Mouse (Mus musculus) macrophage (primary cell): Measurements from ENCODE around the gene Phf12. TPM values are rescaled to one million over a fixed set of nuclear protein-coding genes. Genes with fewer than 3 reads are reported as not detected.

Experiments used
- H3K27ac ChIP-seq: fragments of 350-480 bp; formaldehyde crosslinking; 2 replicates; pipeline ENCODE4 v1.9.0; 2021
- H3K36me3 ChIP-seq: fragments of 350-480 bp; formaldehyde crosslinking; 2 replicates; pipeline ENCODE4 v1.9.0; 2021; ENCODE audit errors: inconsistent target
- H3K4me3 ChIP-seq: fragments of 350-480 bp; formaldehyde crosslinking; 2 replicates; pipeline ENCODE4 v1.9.0; 2021; ENCODE audit errors: inconsistent target
- H3K79me2 ChIP-seq: fragments of 350-480 bp; formaldehyde crosslinking; 2 replicates; pipeline ENCODE4 v1.9.0; 2021; ENCODE audit errors: inconsistent target
- WGBS: methylation state at CpG from one replicate; pipeline ENCODE4 v1.1.7; 2026; ENCODE audit warnings: inconsistent platforms; ENCODE audit not compliant: missing documents; 5-methylcytosine and 5-hydroxymethylcytosine counted together
- polyA plus RNA-seq: library from polyadenylated mRNA; stranded (reverse); fragments of 250-400 nt; gene quantifications from 3 replicates; pipeline ENCODE4 v1.2.4, GENCODE M21; 2018; ENCODE audit warnings: inconsistent platforms

Gene Phf12
- polyA plus RNA-seq, 1 experiment from 2014 or later: 26.4 TPM

DNA sequence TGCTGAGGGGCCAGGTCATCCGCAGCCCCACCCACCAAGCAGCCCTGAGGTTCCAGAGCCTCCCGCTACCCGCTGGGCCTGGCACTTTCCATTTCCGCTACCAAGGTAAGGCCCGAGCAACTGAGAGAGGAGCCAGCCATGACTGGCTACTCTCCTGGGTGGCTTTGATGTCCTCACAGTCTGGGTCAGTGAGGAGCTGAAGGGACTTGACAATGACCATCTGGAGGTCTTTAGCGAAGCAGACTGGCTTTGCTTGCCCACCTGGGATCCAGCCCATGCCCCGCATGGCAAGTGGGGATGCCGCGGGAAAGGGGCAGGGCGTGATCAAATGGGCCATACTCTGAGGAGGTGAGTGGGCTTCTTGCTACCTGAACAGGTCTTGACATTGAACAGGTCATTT lies 19.6 kb upstream of the Phf12 start:
- no peaks in the 10 kb centered on the region for H3K79me2 ChIP-seq
- H3K36me3 ChIP-seq: no peaks in the 10 kb centered on the region
- H3K4me3 ChIP-seq: no peak overlapping the region
- H3K27ac ChIP-seq: no peak overlapping the region
- WGBS: 96% methylated on average over 10 of the region's 10 CpGs

DNA sequence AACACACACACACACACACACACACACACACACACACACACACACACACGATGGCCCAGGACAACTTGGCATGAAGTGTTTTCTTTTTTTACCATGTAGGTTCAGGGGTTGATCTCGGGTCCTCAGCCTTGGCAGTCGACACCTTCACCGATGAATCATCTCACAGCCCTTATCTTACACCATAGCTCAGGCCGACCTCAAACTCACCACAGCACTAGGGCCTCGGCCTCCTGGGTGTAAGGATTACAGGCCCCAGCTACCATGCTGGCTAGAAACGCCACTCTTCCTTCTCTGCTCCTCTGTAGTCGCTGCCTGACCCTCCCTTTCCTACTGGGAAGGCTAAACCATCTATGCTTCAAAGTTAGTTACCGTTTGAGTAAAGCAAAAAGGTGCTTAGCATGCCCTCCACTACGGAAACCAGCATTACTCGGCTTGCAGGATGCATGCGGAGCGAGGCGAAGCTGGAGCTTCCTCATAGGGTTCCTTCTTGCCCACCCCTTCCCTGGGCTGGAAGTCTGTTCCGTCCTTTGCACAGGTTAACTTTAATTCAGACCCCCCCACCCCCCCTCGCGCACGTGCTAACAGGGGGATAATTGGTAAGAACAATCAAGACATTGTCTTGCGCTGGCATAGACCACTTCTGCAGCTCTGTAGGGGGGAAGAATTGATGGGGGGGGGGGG lies 18.0 kb upstream of the Phf12 start:
- Histone ChIP-seq H3K79me2 (no peaks in the 10 kb centered on the region), H3K4me3 (no peak overlapping the region), H3K27ac (no peak overlapping the region), H3K36me3 (no peaks in the 10 kb centered on the region)
- 42% methylated on average over 19 of the region's 19 CpGs for whole genome bisulfite sequencing

DNA sequence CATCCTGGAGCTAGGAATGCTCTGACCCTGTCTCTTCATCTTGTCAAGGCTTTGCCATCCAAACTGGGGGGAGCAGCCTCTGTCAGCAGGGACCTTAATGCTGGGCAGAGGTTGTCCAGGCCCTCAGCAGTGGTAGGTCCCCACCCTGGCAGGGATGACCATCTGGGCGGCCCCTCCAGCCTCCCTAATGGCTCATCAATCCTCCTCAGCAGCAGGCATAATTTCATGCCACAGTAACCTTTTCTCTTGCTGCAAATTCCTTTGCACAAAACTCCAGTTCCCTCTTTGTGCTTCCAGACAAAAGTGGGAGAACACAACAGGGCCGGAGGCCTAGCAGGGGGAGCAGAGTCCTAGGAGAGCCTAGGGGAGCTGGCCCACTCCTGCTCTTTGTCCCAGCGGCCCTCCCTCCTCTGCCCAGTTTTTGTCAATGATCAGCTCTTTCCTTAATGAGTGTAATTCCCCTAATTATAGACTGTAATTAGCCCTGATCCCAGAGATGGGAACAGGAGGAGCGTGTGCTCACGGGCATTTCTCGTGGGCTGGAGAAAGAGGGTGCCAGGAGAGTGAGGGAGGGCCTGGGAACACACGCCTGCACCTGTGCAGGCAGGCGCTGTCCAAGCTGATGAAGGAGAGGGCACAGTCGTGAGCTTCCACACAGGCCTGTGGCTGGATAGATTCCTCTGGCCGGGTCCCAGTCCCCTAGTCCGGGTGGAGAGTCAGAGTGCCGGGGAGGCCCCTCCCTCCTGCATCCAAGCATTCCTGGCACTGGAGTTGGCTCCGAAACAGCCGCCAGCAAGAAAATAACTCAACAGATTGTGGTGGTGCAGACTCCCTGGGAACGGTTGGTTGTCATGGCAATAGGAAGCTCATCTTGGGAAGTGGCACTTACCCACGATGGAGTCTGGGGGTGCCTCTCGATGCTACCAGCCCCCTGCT lies 17.2 kb upstream of the Phf12 start:
- Histone ChIP-seq H3K27ac (no peak overlapping the region), H3K4me3 (no peak overlapping the region), H3K36me3 (no peaks in the 10 kb centered on the region), H3K79me2 (no peaks in the 10 kb centered on the region)
- WGBS: 82% methylated on average over 17 of the region's 17 CpGs

DNA sequence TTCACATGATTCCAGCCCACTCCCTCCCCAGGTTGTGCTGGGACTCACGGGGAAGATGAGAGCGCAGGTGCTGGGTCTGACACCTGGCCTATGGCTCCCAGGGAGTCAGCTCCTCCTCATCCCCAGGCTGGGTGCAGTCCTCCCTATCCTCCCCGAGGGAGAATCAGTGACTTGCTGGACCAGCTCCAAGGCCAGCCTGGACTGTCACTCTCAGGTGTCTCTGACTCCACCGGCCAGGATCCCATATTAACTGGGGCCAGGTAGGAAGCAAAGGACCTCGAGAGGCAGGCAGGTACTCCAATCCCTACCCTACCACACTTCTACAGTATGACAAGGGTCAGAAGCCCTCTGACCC lies 16.5 kb upstream of the Phf12 start:
- Histone ChIP-seq H3K27ac (no peak overlapping the region), H3K4me3 (no peak overlapping the region), H3K79me2 (no peaks in the 10 kb centered on the region), H3K36me3 (no peaks in the 10 kb centered on the region)
- WGBS: 79% methylated on average over 5 of the region's 5 CpGs

DNA sequence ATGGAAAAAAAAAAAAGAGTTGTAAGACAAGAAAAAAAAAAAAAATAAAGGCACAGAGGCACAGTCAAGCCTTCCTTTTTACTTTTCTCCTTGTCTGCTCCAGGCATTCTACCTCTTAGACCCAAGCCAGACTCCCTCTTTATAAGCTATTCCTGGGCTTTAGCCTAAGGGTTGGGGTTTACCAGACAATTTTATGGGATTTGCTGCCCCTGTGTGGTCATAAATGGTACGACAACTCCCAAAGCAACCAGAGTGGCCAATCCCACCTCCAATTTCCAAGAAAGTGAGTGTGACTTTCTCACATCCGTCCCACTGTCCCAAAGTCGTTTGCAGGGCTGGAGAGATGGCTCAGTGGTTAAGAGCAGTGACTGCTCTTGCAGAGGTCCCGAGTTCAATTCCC lies 15.4 kb upstream of the Phf12 start:
- WGBS: 2% methylated on average over 4 of the region's 4 CpGs
- H3K79me2 ChIP-seq: no peaks in the 10 kb centered on the region
- no peaks in the 10 kb centered on the region for H3K36me3 ChIP-seq
- H3K4me3 ChIP-seq: no peak overlapping the region
- H3K27ac ChIP-seq: no peak overlapping the region

DNA sequence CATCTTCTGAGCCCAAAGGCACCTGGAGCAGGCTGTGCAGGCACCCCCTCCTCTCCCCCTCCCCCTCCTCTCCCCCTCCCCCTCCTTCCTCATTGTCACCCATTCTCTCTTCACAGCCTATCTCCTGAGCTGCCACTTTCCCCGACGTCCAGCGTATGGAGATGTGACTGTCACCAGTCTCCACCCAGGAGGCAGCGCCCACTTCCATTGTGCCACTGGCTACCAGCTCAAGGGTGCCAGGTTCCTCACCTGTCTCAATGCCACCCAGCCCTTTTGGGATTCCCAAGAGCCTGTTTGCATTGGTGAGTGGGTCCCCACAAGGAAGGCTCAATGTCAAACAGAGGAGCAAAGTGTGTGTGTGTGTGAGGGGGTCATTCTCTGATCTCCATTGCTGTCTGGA lies 13.8 kb upstream of the Phf12 start:
- 100% methylated on average over 1 of the region's 4 CpGs for WGBS
- no peaks in the 10 kb centered on the region for H3K36me3 ChIP-seq
- no peak overlapping the region for H3K4me3 ChIP-seq
- no peaks in the 10 kb centered on the region for H3K79me2 ChIP-seq
- no peak overlapping the region for H3K27ac ChIP-seq

DNA sequence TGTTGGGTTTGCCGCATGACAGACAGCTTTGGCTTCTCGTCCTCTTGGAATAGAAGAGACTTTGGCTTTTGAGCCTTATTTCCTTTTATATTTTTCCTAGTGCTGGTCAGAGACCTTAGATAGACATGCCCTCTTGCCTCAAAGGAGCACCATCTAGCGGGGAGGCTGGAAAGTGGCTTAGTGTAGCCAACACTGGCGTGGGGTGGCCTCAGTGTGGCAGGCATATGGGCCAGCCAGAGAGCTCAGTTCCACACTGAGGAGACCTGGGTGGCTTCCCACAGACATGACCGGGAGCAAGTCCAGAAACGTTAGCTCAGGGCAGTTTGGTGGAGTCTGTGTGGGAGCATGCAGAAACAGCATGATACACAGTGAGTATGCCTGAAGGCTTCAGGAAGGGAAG lies 11.8 kb upstream of the Phf12 start:
- Histone ChIP-seq H3K79me2 (no peaks in the 10 kb centered on the region), H3K36me3 (no peaks in the 10 kb centered on the region), H3K4me3 (no peak overlapping the region), H3K27ac (no peak overlapping the region)
- WGBS: 92% methylated on average over 6 of the region's 6 CpGs

DNA sequence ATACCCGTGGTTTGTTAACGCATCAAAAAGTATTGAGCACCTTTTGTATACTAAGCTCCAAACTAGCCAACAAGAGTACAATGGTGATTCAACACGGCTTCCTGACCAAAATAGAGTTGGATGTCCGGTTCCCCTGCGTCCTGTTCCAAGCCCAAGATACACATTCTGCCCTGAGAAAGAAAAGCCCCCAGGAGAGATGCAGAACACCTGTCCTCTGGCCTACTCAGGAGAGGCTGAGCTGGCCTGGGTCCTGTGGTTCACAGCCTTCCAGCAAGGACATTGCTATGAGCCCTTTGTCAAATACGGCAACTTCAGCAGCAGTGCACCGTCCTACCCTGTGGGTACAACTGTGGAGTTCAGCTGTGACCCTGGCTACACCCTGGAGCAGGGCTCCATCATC lies 9.0 kb upstream of the Phf12 start:
- 77% methylated on average over 7 of the region's 7 CpGs for WGBS

DNA sequence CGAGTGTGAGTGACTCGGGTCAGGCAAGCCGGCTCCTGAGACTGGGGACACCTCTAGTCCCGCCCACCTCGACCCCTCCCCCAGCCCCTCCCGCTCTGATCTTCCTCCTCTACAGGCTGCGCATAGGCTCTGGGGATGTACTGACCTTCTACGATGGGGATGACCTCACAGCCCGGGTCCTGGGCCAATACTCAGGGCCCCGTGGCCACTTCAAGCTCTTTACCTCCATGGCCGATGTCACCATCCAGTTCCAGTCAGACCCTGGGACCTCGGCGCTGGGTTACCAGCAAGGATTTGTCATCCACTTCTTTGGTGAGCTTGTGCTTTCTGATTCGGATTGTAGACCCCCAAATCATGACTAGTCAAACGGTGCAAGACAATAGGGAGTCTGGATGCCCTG lies 8.2 kb upstream of the Phf12 start:
- Histone ChIP-seq H3K36me3 (no peaks in the 10 kb centered on the region), H3K4me3 (no peak overlapping the region), H3K79me2 (no peaks in the 10 kb centered on the region), H3K27ac (no peak overlapping the region)
- 45% methylated on average over 15 of the region's 15 CpGs for WGBS

More for the DNA sequence above, 9.0 kb upstream of the Phf12 start:
- Histone ChIP-seq H3K79me2 (no peaks in the 10 kb centered on the region), H3K27ac (no peak overlapping the region), H3K36me3 (no peaks in the 10 kb centered on the region), H3K4me3 (no peak overlapping the region)

DNA sequence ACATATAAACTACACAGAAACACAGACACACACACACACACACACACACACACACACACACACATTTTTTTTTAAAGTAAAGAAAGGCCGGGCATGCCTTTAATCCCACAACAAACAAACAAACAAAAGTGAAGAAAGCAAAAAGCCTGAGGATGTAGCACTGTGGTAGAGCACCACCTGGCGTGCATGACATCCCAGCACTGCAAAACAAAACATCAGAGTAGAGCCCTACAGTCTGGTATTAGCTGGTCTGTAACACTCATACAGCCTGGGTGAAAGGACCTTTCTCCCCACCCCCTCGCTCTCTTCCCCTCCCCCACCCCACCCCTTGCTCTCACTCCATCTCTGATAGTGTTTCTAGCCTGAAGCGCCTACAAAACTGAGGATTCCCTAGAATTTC lies 6.7 kb upstream of the Phf12 start:
- no peak overlapping the region for H3K4me3 ChIP-seq
- WGBS: 42% methylated on average over 4 of the region's 4 CpGs
- no peaks in the 10 kb centered on the region for H3K36me3 ChIP-seq
- no peaks in the 10 kb centered on the region for H3K79me2 ChIP-seq
- no peak overlapping the region for H3K27ac ChIP-seq

DNA sequence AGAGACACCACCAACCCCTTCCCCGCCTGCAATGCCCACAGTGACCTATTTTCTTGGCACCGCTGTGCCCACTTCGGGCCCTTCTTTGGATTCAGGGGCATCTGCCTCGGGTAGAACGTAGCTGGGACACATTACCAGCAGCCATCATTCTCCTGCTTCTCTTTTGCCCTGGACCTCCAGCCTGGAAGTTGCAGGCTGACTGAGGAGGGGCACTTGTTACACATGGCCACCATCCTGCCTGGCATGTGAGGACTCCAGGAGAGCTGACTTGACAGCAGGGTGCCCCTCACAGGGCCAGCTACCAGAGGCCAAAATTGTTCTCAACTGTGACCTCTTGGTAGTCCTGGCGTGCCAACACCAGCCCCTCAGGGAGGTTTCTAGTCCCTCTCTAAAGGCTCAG lies 4.4 kb upstream of the Phf12 start:
- Histone ChIP-seq H3K79me2 (peaks cover 2% of the 10 kb centered on the region), H3K27ac (no peak overlapping the region), H3K4me3 (no peak overlapping the region), H3K36me3 (no peaks in the 10 kb centered on the region)
- WGBS: 92% methylated on average over 6 of the region's 6 CpGs

DNA sequence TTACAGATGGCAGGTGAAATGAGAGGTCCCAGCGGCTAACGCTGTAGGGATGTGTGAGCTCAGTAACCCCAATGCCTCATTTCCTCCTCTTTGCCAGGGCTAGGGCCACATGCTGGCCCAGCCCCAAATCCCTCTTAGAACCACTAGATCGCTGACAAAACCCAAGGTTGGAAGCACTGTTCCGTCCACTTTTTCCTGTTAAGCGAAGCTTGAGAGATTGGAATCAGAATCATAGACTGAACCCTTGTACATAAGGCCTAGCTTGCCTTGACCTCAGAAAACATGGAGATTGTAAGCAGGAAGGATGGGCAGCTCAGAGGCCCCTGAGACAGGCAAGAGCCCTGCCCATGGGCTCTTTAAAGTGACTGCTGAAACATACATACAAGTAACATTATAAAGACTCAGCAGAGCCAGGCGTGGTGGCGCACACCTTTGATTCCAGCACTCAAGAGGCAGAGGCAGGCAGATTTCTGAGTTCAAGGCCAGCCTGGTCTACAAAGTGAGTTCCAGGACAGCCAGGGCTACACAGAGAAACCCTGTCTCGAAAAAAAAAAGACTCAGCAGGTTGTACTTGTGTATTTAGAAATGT lies 3.2 kb upstream of the Phf12 start:
- 87% methylated on average over 5 of the region's 8 CpGs for WGBS
- no peak overlapping the region for H3K27ac ChIP-seq
- peaks cover 13% of the 10 kb centered on the region for H3K79me2 ChIP-seq
- no peak overlapping the region for H3K4me3 ChIP-seq
- no peaks in the 10 kb centered on the region for H3K36me3 ChIP-seq

DNA sequence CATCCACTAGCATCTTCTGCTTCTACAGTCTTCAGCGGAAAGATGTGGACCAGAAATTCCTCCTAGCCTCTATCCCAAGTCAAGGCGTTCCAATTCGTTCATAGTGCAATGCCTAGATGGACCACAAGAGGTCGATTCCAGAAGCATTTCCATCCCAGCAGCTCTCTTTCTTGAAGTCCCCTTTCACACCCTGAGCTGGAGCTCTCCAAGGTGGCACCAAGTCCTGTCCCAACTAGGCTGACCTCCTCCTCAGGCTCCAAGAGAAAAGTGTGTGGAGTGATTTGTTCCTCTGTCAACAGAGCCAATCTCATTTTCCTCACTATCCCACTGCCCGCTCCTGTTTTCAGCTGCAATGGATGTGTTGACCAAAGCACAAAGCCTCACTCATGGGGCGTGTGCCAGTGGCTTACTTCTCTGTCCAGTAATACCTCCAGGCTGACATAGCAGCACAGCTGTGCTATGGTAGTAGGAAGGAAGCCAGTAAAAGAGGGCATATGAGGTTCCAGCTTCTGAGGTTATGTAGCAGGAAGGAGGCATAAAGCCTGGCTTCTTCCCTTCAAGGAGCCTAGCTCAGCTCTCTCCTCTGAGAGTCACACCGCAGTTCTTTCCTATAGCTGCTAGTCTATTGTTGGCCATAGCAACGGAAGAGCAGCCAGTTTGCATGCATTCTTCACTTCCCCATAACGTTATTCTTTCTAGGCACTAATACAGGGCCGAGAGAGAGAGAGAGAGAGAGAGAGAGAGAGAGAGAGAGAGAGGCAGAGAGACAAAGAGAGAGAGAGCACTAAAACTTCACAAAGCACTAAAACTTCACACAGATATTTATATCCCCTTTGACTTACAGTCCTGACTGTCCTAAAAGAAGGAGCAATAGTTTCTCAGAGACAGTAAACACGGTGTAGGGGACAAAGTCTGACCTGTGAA lies 2.0 kb upstream of the Phf12 start:
- Histone ChIP-seq H3K27ac (peak overlapping the region; percentile 93), H3K79me2 (peaks cover 24% of the 10 kb centered on the region), H3K4me3 (peak overlapping the region; percentile 50; the same call in 1 of the 2 replicates), H3K36me3 (no peaks in the 10 kb centered on the region)
- 13% methylated on average over 10 of the region's 11 CpGs for WGBS
